Mouse (Mus musculus): Measurements from ENCODE around the gene Gm21885. TPM values are rescaled to one million over a fixed set of nuclear protein-coding genes. Genes with fewer than 3 reads are reported as not detected.

Gm21885 gene
- polyA plus RNA-seq, 1 experiment: not detected

DNA sequence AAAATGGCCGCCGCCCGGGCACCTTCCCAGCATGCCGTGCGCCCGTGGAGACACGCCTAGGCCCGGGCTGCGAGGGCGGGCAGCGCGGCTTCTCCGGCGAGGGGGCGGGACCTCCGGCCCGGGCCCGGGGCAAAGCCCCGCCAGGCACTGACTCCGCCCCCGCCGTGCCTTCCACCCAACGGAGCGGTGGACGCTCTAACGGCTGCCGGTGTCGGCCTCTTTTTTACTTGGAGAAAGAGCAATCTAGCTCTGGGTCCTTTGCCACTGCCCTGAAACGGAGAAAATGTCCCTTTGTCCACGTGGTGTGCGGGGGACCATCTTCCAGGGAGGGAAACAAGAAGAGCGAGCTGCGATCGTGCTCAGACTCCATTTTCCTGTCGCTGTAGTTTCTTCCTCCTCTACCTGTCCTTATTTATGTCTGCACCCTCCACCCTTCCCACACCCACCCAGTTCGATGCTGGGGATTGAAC lies 40.3 kb downstream of the Gm21885 start, which contains the start of gene Luc7l3:
Gene Luc7l3, minus strand, starts transcription at position 58 of the 470 bp plus-strand sequence.
- TF ChIP-seq CTCF (IDR thresholded peaks at IDR 0.05; ENCODE audit: borderline replicate concordance, extremely low read depth, insufficient read depth, insufficient read length) (no peak), POLR2A (IDR thresholded peaks at IDR 0.05; ENCODE audit: borderline replicate concordance, extremely low read depth, insufficient read depth, insufficient read length, poor library complexity, severe bottlenecking) (peak; percentile 81; the same call in 1 of the 2 replicates)
- peak; percentile 97 for DNase-seq (ENCODE audit: low read depth)

DNA sequence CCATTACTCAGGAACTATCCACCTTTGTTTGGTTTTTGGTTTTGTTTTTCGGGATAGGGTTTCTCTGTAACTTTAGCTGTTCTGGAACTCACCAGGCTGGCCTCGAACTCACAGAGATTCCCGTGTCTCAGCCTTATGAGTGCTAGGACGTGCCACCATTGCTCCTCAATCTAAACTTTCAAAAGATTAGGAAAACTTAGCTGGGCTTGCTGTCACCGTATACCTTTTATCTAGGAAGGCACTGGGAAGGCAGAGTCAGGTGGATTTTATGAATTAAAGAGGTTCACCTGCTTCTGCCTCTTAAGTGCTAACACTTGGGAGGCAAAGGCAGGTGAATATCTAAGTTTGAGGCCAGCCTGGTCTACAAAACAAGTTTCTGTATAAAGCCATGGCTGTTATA lies 41.0 kb downstream of the Gm21885 start:
- DNase-seq (ENCODE audit: low read depth): no peak
- no peak for TF ChIP-seq POLR2A (IDR thresholded peaks at IDR 0.05; ENCODE audit: borderline replicate concordance, extremely low read depth, insufficient read depth, insufficient read length, poor library complexity, severe bottlenecking)
- TF ChIP-seq CTCF (IDR thresholded peaks at IDR 0.05; ENCODE audit: borderline replicate concordance, extremely low read depth, insufficient read depth, insufficient read length): no peak

DNA sequence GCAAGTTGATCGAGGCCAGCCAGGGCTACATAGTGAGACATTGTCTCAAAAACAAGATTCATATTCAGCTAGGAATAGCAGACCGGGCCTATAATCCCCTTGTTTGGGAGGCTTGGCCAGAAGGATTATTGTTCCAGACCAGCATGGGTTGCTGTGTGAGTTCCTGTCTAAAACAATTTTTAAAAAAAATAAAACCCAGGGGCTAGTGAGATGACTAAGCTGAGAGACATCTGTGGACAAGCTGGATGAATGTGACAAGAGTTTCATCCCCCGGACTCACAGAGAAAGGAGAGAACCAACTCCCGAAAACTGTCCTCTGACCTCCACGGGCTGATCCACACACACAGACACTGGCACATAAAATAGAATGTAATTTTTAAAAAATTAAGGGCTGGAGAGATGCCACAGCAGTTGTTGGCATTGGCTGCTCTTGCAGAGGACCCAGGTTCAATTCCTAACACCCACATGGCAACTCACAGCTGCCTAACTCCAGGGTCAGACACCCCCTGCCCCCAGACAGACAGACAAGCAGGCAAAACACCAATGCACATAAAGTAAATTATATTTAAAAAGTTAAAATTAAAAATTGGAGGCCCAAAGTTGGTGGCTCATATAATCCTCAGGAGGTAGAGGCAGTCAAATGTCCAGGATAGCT lies 41.7 kb downstream of the Gm21885 start:
- TF ChIP-seq POLR2A (IDR thresholded peaks at IDR 0.05; ENCODE audit: borderline replicate concordance, extremely low read depth, insufficient read depth, insufficient read length, poor library complexity, severe bottlenecking) (no peak), CTCF (IDR thresholded peaks at IDR 0.05; ENCODE audit: borderline replicate concordance, extremely low read depth, insufficient read depth, insufficient read length) (no peak)
- DNase-seq (ENCODE audit: low read depth): no peak

DNA sequence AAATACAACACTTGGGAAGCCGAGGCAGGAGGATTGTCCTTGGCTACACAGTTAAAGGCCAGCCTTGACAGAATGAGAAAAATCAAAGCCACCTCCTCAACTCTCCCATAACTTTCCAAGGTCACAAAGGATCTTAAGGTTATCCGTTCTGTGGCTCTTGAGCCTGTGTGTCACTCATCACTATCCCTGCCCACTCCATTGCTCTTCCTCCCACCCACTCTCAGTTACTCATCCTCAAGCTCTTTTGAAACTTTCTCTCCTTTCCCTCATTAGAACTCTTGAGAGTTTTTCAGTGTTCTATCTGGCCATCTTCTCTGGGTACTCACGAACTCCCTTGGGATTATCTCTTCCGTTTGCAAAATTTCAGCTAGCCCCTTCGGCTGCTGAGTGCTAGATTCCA lies 42.9 kb downstream of the Gm21885 start:
- DNase-seq (ENCODE audit: low read depth): no peak
- TF ChIP-seq POLR2A (IDR thresholded peaks at IDR 0.05; ENCODE audit: borderline replicate concordance, extremely low read depth, insufficient read depth, insufficient read length, poor library complexity, severe bottlenecking) (no peak), CTCF (IDR thresholded peaks at IDR 0.05; ENCODE audit: borderline replicate concordance, extremely low read depth, insufficient read depth, insufficient read length) (no peak)

DNA sequence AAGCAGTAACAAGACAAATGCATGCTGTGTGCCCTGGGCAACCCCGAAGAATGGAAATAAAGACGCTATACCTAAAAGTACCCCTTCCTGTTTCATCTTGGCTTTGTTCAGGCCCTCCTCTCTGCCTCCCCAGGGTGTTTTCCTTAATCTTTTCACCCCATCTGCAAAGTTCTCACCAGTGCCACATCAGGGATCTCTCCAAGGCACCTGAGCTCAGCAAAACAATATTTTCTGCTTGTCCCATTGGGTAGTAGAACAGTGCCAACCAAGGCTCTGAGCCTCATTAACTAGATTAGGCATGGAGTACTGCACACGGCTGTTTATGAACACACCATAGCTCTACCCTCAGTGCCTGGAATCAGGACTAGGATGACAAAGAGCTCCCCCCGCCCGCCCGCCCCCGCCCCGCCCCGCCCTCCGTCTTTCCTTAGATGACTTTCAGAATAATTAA lies 45.3 kb downstream of the Gm21885 start:
- DNase-seq (ENCODE audit: low read depth): peak; percentile 92
- TF ChIP-seq POLR2A (IDR thresholded peaks at IDR 0.05; ENCODE audit: borderline replicate concordance, extremely low read depth, insufficient read depth, insufficient read length, poor library complexity, severe bottlenecking) (no peak; the same call in 1 of the 2 replicates), CTCF (IDR thresholded peaks at IDR 0.05; ENCODE audit: borderline replicate concordance, extremely low read depth, insufficient read depth, insufficient read length) (no peak)

DNA sequence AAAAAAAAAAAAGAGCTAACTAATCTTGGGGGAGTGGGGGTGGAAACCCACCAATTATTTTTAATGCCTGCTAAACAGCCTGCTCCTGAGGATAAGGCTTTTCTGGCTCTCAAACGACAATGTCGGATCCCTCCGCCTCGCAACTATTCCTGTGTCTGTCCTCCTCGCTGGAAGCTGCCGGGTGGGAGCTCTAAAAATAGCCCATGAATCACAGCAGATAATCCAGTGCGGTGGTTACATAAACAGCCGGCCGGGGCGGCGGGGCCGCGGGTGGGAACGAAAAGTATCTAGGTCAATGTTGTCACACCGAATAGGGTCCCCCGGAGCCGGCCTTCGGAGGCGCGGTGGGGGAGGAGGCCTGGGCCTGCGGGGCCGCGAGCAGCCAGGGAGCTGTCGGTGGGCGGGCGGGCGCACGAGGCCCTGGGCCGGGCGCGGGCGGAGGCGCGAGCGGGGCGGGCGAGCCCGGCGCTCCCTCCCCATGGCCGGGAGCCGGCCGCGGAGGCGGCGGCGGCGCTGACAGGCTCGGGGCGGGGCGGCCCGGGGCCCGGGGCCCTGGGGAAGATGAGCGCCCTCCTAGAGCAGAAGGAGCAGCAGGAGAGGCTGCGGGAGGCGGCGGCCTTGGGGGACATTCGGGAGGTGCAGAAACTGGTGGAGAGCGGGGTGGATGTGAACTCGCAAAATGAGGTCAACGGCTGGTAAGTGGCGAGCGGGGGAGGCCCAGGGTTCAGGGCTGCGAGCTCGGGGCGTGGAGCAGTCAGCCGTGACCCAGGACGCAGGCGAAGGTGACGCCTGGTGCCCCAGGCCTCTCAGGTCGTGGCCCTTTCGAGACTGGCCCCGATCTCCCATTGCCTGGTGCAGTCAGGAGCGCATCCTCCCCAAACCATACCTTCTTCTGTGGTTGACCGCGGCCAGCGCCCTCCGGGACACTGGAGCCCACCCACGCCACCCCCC lies 46.3 kb downstream of the Gm21885 start, which contains the start of gene Ankrd40:
Gene Ankrd40, plus strand, starts transcription at position 309 of the 951 bp plus-strand sequence.
- DNase-seq (ENCODE audit: low read depth): peak; percentile 98
- peak; percentile 80; the same call in 1 of the 2 replicates for TF ChIP-seq POLR2A (IDR thresholded peaks at IDR 0.05; ENCODE audit: borderline replicate concordance, extremely low read depth, insufficient read depth, insufficient read length, poor library complexity, severe bottlenecking)
- no peak for TF ChIP-seq CTCF (IDR thresholded peaks at IDR 0.05; ENCODE audit: borderline replicate concordance, extremely low read depth, insufficient read depth, insufficient read length)

DNA sequence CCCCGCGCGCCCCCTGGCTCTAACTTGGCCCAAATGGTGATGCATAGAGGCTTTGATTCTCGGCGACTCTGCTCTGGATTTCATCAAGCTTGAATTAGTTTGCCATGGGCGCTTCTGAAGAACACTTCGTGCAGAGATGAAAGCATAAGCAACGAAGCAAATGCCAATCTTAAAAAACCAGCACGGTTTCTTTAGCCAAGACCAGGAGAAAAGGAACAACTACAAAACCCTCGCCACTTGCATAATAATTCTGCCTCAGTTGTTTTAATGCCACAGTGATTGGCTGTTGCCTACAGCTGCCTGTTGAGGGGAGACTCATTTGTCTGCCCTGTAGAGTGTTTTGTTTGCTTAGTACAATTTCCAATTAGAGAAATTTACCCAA lies 47.0 kb downstream of the Gm21885 start:
- no peak for TF ChIP-seq POLR2A (IDR thresholded peaks at IDR 0.05; ENCODE audit: borderline replicate concordance, extremely low read depth, insufficient read depth, insufficient read length, poor library complexity, severe bottlenecking)
- TF ChIP-seq CTCF (IDR thresholded peaks at IDR 0.05; ENCODE audit: borderline replicate concordance, extremely low read depth, insufficient read depth, insufficient read length): no peak
- peak; percentile 91 for DNase-seq (ENCODE audit: low read depth)

DNA sequence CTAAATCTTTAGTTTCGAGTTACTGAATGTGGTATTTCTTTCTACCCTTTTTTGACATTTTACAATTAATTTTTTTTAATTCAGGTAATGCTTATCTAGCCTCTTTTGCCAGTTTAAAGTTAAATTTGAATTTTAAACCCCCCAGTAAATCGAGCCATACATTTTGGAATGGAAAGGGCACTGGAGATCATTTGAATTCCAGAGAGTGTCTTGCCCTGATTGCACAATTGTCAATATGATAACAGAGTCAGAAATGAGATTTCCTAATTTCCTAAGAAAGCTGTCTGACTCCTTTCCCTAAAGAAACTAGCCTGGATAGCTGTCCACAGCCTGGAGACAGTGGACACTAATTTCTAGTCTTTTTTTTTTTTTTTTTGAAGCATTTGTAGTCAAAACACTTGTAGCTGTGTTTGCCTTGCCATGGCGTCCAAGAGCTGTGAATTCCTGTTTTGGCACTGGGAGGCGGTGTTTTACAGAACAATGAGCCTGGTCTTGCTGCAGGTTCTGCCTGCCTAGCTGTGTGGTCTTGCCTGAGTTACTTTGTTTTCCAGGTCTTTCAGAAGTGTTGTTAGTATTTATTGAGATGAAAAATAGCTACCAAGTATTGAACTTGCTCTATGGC lies 47.7 kb downstream of the Gm21885 start:
- TF ChIP-seq POLR2A (IDR thresholded peaks at IDR 0.05; ENCODE audit: borderline replicate concordance, extremely low read depth, insufficient read depth, insufficient read length, poor library complexity, severe bottlenecking): no peak
- peak; percentile 64; the same call in 1 of the 2 replicates for TF ChIP-seq CTCF (IDR thresholded peaks at IDR 0.05; ENCODE audit: borderline replicate concordance, extremely low read depth, insufficient read depth, insufficient read length)
- peak; percentile 91 for DNase-seq (ENCODE audit: low read depth)

DNA sequence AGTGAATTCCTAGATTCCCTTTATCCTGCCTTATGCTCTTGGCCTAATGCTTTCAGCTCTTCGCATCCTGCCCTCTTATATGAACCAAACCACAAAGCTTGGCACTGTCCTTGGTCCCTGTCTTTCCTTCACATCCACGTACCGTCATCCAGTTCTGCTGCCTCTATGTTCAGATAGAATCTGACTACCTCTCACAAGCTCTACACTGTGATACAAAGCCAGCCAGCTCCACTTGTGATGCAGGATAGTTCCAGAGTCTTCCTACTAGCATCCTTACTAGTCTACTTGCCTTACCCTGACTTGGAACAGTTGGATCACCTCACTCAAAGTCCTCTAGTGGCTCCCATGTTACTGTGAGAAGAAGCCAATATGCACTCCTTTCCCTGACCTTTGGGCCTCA lies 48.5 kb downstream of the Gm21885 start:
- DNase-seq (ENCODE audit: low read depth): no peak
- TF ChIP-seq CTCF (IDR thresholded peaks at IDR 0.05; ENCODE audit: borderline replicate concordance, extremely low read depth, insufficient read depth, insufficient read length): no peak
- no peak for TF ChIP-seq POLR2A (IDR thresholded peaks at IDR 0.05; ENCODE audit: borderline replicate concordance, extremely low read depth, insufficient read depth, insufficient read length, poor library complexity, severe bottlenecking)

DNA sequence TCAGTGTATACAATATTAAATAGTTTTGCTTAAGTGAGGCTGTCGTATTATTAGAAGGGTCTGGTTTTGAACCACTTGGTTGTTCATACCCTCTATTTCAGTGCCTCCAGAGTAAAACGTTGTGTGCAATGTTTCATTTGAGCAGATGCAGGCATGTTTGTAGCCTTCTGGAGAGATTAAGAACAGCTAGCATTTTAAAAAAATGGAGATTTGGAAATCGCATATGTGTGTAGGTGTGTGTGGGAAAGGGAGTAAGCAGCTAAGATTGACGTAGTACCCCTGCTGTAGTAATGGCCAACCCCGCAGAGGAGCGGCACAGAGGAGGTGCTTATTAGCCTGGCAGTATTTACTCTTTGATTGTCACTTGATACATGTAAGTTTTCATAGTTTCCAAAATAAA lies 51.1 kb downstream of the Gm21885 start:
- no peak for TF ChIP-seq CTCF (IDR thresholded peaks at IDR 0.05; ENCODE audit: borderline replicate concordance, extremely low read depth, insufficient read depth, insufficient read length)
- no peak for TF ChIP-seq POLR2A (IDR thresholded peaks at IDR 0.05; ENCODE audit: borderline replicate concordance, extremely low read depth, insufficient read depth, insufficient read length, poor library complexity, severe bottlenecking)
- no peak for DNase-seq (ENCODE audit: low read depth)
